Mouse (Mus musculus) liver, embryonic 14.5 days (tissue): ENCODE results near the gene Tead2. TPM values are rescaled to one million over a fixed set of nuclear protein-coding genes. Genes with fewer than 3 reads are reported as not detected.
"Not testable (repeated sequence)": the region's sequence is repeated elsewhere in the genome, so short reads cannot be mapped to it uniquely, and the experiment has no call there.

Experiments used
- ATAC-seq: fragments of 200-750 bp; cut with Nextera tagmentation; 2 replicates; pipeline ENCODE4 v1.8.0; 2017; ENCODE audit warnings: moderate number of reproducible peaks, mild to moderate bottlenecking, moderate library complexity; ENCODE audit not compliant: insufficient read depth
- DNase-seq, 3 experiments: peaks; one replicate each; pipeline ENCODE4 v3.0.0-alpha.2; 2012 to 2013; ENCODE audit warnings: low read depth in 3 of 3, low spot score in 3 of 3
- H3K27ac ChIP-seq: fragments of 300-500 bp; sonication (generic); 2 replicates; pipeline ENCODE4 v1.5.1; 2014; ENCODE audit warnings: moderate library complexity, mild to moderate bottlenecking, control low read depth, inconsistent platforms
- H3K27me3 ChIP-seq: fragments of 300-500 bp; sonication (generic); 2 replicates; pipeline ENCODE4 v1.6.1; 2014; ENCODE audit warnings: mild to moderate bottlenecking, low read length, moderate library complexity; ENCODE audit not compliant: control insufficient read depth, insufficient read depth
- H3K36me3 ChIP-seq: fragments of 300-500 bp; sonication (generic); replicated peaks from 2 replicates; pipeline ENCODE4 v1.6.1; 2014; ENCODE audit warnings: low read depth; ENCODE audit not compliant: control insufficient read depth, insufficient read depth
- H3K4me1 ChIP-seq, 2 experiments: fragments of 200-500 bp in 1 of 2; fragments of 300-500 bp in 1 of 2; sonication (generic) in 1 of 2; replicated peaks; 2 replicates each; pipeline ENCODE4 v1.6.1; 2012 to 2014; ENCODE audit warnings: antibody characterized with exemption in 1 of 2, inconsistent platforms in 1 of 2, low read length in 1 of 2; ENCODE audit not compliant: control insufficient read depth in 2 of 2, insufficient read depth in 2 of 2
- H3K4me2 ChIP-seq: fragments of 300-500 bp; sonication (generic); 2 replicates; pipeline ENCODE4 v1.6.1; 2014; ENCODE audit warnings: low read depth, mild to moderate bottlenecking, control low read depth, moderate library complexity
- H3K4me3 ChIP-seq, 2 experiments: fragments of 200-500 bp in 1 of 2; fragments of 300-500 bp in 1 of 2; sonication (generic) in 1 of 2; 2 replicates each; pipeline ENCODE4 v1.5.1; 2012 to 2014; ENCODE audit warnings: low read depth in 2 of 2, low read length in 2 of 2, mild to moderate bottlenecking in 2 of 2, control low read depth in 1 of 2, inconsistent platforms in 1 of 2, moderate library complexity in 1 of 2; ENCODE audit not compliant: insufficient read depth in 1 of 2
- H3K9ac ChIP-seq: fragments of 300-500 bp; sonication (generic); replicated peaks from 2 replicates; pipeline ENCODE4 v1.6.1; 2014; ENCODE audit warnings: mild to moderate bottlenecking, control low read depth, moderate library complexity
- H3K9me3 ChIP-seq: fragments of 300-500 bp; sonication (generic); 2 replicates; pipeline ENCODE4 v1.6.1; 2016; ENCODE audit warnings: low read length, mixed read lengths; ENCODE audit not compliant: control insufficient read depth
- CTCF ChIP-seq: IDR thresholded peaks from 2 replicates; pipeline ENCODE4 v1.5.1; 2016; ENCODE audit warnings: antibody characterized with exemption, low read depth, control low read depth
- EP300 ChIP-seq: IDR thresholded peaks from 2 replicates; pipeline ENCODE4 v1.6.1; 2016; ENCODE audit warnings: antibody characterized with exemption, low read depth
- WGBS: fragments of 180-500 bp; shearing (Covaris S2); extraction: QIAGEN DNeasy Blood & Tissue Kit; methylation state at CpG from one replicate; pipeline ENCODE4 v1.1.7; 2014; ENCODE audit not compliant: insufficient replicate concordance; 5-methylcytosine and 5-hydroxymethylcytosine counted together
- polyA plus RNA-seq, 2 experiments: library from polyadenylated mRNA; depleted of rRNA in 1 of 2; stranded (reverse) in 1 of 2; unstranded in 1 of 2; fragments of >200 nt; fragmentation: Nextera tagmentation in 1 of 2; extraction: Ambion mirVana in 1 of 2; gene quantifications; 2 replicates each; pipeline versions ENCODE4 v1.2.1 to v1.2.3; 2012 to 2014

Gene Tead2
- polyA plus RNA-seq, 2 experiments = 4.1 to 10.0 TPM

DNA sequence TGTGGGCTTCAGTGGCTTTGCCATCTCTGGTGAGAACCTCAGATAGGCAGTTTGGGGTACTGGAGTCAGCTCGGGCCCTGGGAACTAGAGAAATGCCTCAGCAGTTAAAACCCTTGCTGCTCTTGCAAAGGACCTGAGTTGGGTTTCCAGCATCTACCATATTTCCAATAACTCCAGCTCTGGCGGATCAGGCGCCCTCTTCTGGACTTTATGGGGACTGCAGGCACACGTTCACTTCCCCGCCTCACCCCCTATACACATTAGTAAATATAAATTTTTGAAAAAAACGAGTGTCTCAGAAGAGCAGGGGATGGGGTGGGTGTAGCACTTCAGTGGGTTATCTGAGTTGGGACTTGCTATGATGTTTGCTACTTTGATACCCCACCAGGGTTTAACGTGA, 42.6 kb upstream of the Tead2 start:
- DNase-seq = no peak
- H3K27me3 ChIP-seq = peaks cover 59% of the 10 kb centered on the region
- WGBS = 38% methylated on average over 7 of the region's 7 CpGs

DNA sequence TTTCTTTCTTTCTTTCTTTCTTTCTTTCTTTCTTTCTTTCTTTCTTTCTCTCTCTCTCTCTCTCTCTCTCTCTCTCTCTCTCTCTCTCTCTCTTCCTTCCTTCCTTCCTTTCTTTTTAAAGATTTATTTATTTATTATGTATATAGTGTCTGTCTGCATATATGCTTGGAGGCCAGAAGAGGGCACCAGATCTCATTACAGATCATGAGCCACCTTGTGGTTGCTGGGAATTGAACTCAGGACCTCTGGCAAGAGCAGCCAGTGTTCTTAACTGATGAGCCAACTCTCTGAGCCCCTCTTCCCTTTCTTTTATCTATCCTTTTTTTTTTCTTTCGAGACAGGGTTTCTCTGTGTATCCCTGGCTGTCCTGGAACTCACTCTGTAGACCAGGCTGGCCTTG, 41.8 kb upstream of the Tead2 start:
- WGBS = 46% methylated on average over 1 of the region's 1 CpGs
- not testable (repeated sequence) for DNase-seq, H3K9me3 ChIP-seq

More for the DNA sequence above, 42.6 kb upstream of the Tead2 start:
- no peak for ATAC-seq
- peaks cover 4% of the 10 kb centered on the region; the same call in 1 of the 2 replicates for H3K9me3 ChIP-seq
- no peak overlapping the region for H3K27ac ChIP-seq
- TF ChIP-seq EP300 = no peak
- TF ChIP-seq CTCF = peak; percentile 79
- H3K9ac ChIP-seq = no peak overlapping the region
- H3K4me3 ChIP-seq = no peak overlapping the region
- no peak overlapping the region for H3K4me2 ChIP-seq
- no peaks in the 10 kb centered on the region for H3K4me1 ChIP-seq
- no peaks in the 10 kb centered on the region for H3K36me3 ChIP-seq

DNA sequence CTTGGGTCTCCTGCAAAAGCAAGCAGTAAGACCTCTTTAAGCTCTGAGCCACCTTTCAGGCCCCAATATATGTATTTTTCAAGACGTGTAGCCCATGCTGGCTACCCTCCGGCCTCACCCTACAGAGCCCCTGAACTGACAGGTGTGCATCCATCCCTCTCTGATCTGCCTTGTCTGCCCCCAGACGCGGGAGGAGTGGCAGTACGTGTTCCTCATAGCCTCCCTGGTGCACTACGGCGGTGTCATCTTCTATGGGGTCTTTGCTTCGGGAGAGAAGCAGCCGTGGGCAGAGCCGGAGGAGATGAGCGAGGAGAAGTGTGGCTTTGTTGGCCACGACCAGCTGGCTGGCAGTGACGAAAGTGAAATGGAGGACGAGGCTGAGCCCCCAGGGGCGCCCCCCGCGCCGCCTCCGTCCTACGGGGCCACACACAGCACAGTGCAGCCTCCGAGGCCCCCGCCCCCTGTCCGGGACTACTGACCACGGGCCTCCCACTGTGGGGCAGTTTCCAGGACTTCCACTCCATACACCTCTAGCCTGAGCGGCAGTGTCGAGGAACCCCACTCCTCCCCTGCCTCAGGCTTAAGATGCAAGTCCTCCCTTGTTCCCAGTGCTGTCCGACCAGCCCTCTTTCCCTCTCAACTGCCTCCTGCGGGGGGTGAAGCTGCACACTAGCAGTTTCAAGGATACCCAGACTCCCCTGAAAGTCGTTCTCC, 40.8 kb upstream of the Tead2 start:
- Histone ChIP-seq H3K4me1 (no peaks in the 10 kb centered on the region), H3K9me3 (no peaks in the 10 kb centered on the region), H3K4me3 (no peak overlapping the region), H3K27me3 (peaks cover 62% of the 10 kb centered on the region), H3K4me2 (no peak overlapping the region), H3K27ac (no peak overlapping the region), H3K9ac (no peak overlapping the region), H3K36me3 (no peaks in the 10 kb centered on the region)
- TF ChIP-seq CTCF (no peak), EP300 (no peak)
- no peak for DNase-seq
- no peak for ATAC-seq
- WGBS = 4% methylated on average over 26 of the region's 29 CpGs

More for the DNA sequence above, 41.8 kb upstream of the Tead2 start:
- peak; percentile 60 for TF ChIP-seq CTCF
- not testable (repeated sequence) for H3K4me1 ChIP-seq, H3K9ac ChIP-seq, H3K27ac ChIP-seq, H3K4me3 ChIP-seq, H3K4me2 ChIP-seq, H3K36me3 ChIP-seq, ATAC-seq
- H3K27me3 ChIP-seq = peaks cover 59% of the 10 kb centered on the region

DNA sequence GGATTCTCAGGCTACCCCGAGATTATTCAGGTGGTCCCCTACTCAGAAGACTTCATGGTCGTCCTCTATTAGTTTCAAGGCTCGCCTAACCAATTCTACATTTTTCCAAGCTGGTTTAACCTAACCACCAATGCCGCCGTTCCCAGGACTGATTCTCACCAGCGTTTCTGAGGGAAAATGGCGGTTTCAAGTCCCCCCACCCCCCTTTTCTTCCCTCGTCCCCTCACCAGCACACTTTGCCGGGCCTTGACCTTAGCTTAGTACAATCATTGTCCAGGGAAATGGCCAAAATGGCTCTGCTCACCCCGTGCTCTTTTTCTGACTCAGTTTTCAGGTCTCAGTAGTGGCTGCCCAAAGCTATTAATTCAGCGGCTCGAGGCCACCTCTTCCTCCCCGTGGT, 40.2 kb upstream of the Tead2 start:
- no peaks in the 10 kb centered on the region for H3K36me3 ChIP-seq
- peaks cover 68% of the 10 kb centered on the region for H3K27me3 ChIP-seq
- 3% methylated on average over 13 of the region's 13 CpGs for WGBS
- H3K27ac ChIP-seq = no peak overlapping the region
- DNase-seq (no peak), ATAC-seq (no peak)
- H3K4me2 ChIP-seq = no peak overlapping the region
- no peaks in the 10 kb centered on the region for H3K4me1 ChIP-seq
- no peak overlapping the region for H3K9ac ChIP-seq
- H3K9me3 ChIP-seq = no peaks in the 10 kb centered on the region
- TF ChIP-seq CTCF (no peak), EP300 (no peak)
- H3K4me3 ChIP-seq = no peak overlapping the region

DNA sequence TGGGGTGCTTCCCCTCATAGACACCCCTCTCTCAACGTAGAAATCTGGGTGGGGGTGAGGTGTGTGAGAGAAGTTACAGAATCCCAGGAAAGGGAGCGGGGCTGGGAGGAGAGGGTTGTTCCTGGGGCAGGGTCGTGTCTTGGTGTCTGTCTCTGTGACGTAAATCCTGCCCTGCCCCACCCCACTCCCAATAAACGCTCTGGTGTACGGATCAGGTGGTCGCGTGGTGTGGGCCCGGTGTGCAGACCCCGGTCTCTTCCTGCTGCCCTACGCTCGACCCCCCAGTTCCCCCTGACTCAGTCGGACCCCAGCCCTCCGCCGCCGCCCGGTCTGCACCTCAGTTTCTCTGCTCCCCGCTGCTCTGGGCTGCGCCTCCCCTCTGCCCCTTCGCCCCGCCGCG, 39.6 kb upstream of the Tead2 start:
- Histone ChIP-seq H3K4me2 (no peak overlapping the region), H3K9me3 (no peaks in the 10 kb centered on the region)

More for the DNA sequence above, 39.6 kb upstream of the Tead2 start:
- H3K27ac ChIP-seq = no peak overlapping the region
- H3K36me3 ChIP-seq = no peaks in the 10 kb centered on the region
- H3K27me3 ChIP-seq = peaks cover 74% of the 10 kb centered on the region
- no peak overlapping the region for H3K4me3 ChIP-seq
- no peak for DNase-seq
- H3K4me1 ChIP-seq = no peaks in the 10 kb centered on the region
- TF ChIP-seq CTCF (no peak), EP300 (no peak)
- 3% methylated on average over 23 of the region's 23 CpGs for WGBS
- ATAC-seq = no peak
- no peak overlapping the region for H3K9ac ChIP-seq
